Mouse (Mus musculus) common myeloid progenitor, adult 5-6 weeks (primary cell): ENCODE results near the gene Cass4. TPM values are rescaled to one million over a fixed set of nuclear protein-coding genes. Genes with fewer than 3 reads are reported as not detected.
A peak's percentile ranks its signal among the peaks of the same experiment; 100 is the strongest.

Experiments used
- ATAC-seq: replicated peaks from 2 replicates; pipeline ENCODE4 v1.8.0; 2016; ENCODE audit warnings: low read depth, mild to moderate bottlenecking, moderate TSS enrichment, inconsistent platforms; ENCODE audit not compliant: poor library complexity, severe bottlenecking
- total RNA-seq: library from RNA; stranded (forward); fragments of 200-1000, 187-1606 nt; gene quantifications from 2 replicates; pipeline ENCODE4 v1.2.3, GENCODE M21; 2017

Gene Cass4
- total RNA-seq, 1 experiment from 2014 or later, result 1.5 TPM

DNA sequence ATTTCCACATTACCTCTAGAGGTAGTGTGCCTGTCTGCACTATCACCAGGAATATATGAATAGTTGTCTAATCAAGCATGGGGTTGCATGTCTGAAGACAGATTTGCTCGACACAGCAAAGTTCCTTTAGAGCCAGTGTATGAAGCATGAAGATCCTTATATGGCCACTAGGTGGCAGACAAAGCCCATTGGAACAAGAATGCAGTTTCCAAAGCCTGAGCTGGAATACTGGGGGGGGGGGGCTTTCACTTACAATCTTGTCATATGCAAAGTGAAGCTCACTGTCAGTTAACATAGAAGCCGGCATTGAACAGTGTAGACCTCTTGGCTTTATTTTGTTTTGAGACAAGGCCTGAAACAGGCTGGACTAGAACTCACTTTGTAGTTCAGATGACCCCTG is 84.3 kb downstream of the Cass4 start:
- peak; percentile 35 for ATAC-seq

DNA sequence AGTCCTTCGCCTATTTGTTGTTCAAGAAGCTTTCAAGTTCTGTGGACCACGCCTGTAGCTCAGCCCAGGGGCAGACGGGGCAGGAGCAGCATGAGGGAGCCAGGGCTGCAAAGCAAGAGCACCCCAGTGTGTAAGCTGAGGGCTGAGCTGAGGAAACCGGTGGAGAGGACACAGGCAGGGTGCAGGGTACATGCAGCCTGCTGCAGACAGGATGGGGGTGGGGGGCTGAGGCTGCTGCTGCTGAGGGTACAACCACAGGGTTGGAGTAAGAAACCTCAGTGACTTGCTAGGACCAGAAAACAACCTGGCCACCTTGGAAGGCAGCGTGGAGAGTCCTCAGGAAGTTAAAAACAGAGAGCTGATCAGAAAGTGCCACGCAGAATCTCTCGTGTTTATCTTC is 86.7 kb downstream of the Cass4 start:
- no peak for ATAC-seq

DNA sequence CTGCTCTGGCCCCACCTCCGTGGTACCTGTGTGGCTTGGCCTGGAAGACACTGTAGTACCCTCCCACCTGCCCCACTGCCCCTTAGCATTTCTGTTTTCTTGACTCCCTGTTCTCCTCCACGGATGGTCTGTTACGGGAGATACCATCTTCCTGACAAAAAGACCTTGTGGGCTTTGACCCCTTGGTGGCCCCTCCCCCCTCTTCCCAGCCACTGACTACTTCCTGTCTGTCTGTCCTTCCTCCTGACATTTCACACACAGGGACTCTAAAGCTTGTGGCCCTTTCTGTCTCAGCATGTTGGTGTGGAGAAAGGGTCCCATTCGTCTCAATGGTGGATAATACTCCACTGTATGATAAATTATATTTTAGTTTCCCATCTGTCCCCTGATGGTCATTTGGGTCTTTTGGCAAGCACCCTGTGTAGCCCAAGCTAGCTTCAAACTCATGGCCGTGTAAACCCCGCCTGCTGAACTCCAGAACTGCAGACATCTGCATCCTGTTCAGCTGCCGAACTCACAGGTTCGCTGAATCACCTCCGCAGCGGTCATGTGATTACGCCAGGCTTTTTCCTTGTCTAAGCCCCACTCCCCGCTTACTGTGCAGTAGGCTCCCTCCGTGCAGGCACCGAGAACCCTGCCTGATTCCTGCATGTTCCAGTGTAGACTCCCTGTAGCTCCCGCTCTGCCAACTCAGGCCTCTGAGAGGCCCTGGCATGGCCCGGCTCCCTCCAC is 88.2 kb downstream of the Cass4 start:
- ATAC-seq, result peak; percentile 50

Other genes with a start within 250 kb of the Cass4 start
- gene Mc3r, start 145.3 kb upstream of the Cass4 start, total RNA-seq, result not detected in 2 replicates
- 5.6 and 6.8 TPM in 2 replicates for gene Fam210b, start 48.2 kb upstream of the Cass4 start, total RNA-seq
- 56.2 and 57.1 TPM in 2 replicates for gene Aurka, start 23.3 kb upstream of the Cass4 start, total RNA-seq
- 40.3 and 52.1 TPM in 2 replicates for gene Cstf1, start 23.1 kb upstream of the Cass4 start, total RNA-seq
- gene Rtf2, start 46.8 kb downstream of the Cass4 start, total RNA-seq, result 139 and 158 TPM in 2 replicates
- 0.05 TPM in 1 of 2 replicates, not detected in the other for gene Gcnt7, start 64.8 kb downstream of the Cass4 start, total RNA-seq
- gene Fam209, start 78.7 kb downstream of the Cass4 start, total RNA-seq, result 0.63 TPM in 1 of 2 replicates, not detected in the other
- gene Tfap2c, start 155.8 kb downstream of the Cass4 start, total RNA-seq, result not detected in 2 replicates